Comparison of ENCODE assay signal across 17 mouse cellular contexts in the genomic region with DNA sequence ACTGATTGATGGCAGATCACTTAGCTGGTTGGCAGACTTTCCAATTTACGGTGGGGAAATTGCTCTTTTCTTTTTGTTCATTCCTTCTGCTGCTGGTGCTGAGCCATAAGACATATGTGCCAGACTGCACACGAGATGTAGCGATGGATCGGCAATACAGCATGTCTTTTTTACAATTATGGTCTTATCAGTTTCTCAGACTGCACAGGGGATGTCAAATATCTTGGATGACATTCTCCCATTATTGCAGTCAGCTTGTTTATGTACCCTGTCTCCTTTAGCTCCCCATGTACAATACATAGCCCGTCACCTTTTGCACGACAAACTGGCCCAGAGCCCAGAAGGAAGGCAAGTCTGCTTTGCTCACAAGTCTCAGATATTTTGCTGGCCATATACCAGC.
A peak's percentile ranks its signal among the peaks of the same experiment; 100 is the strongest.
DNase-seq lines count a peak whose midpoint lies in the region; ATAC-seq and TF ChIP-seq lines count a peak whose summit lies in the region.
"Had no signal": no experiment of that assay in that cellular context is flagged by ENCODE, and none has a peak within 500 bp of the region (broad histone marks: within the 10 kb centered on the region; RNA-seq: fewer than 3 reads in every experiment).

No protein-coding gene starts in this region.

- H3K4me3 ChIP-seq in embryonic facial prominence, embryonic 14.5 days (ENCODE audit: low read depth, low read length), result no peak overlapping the region
- no peak overlapping the region for H3K4me3 ChIP-seq in embryonic facial prominence, embryonic 10.5 days
- H3K4me3 ChIP-seq in limb, embryonic 13.5 days, result no peak overlapping the region
- no peak overlapping the region for H3K4me3 ChIP-seq in limb, embryonic 10.5 days
- peak overlapping the region; percentile 4; the same call in 1 of the 2 replicates for H3K4me3 ChIP-seq in forebrain, embryonic 16.5 days (replicated peaks; ENCODE audit: low read length)
- no peak overlapping the region for H3K4me3 ChIP-seq in liver, postnatal 0 days (ENCODE audit: low read depth, low read length)
- H3K4me3 ChIP-seq: heart, embryonic 12.5 days had no signal

- WGBS in embryonic facial prominence, embryonic 14.5 days, result 54% methylated on average over 6 of the region's 6 CpGs
- WGBS in embryonic facial prominence, embryonic 10.5 days, result 81% methylated on average over 6 of the region's 6 CpGs
- 48% methylated on average over 6 of the region's 6 CpGs for WGBS in limb, embryonic 13.5 days
- 50% methylated on average over 6 of the region's 6 CpGs for WGBS in limb, embryonic 10.5 days
- WGBS in forebrain, embryonic 16.5 days, result 15% methylated on average over 6 of the region's 6 CpGs
- WGBS in liver, postnatal 0 days (ENCODE audit: insufficient replicate concordance), result 66% methylated on average over 6 of the region's 6 CpGs

- no peaks in the 10 kb centered on the region for H3K9me3 ChIP-seq in embryonic facial prominence, embryonic 14.5 days (ENCODE audit: control insufficient read depth, low read length)
- no peaks in the 10 kb centered on the region for H3K9me3 ChIP-seq in embryonic facial prominence, embryonic 10.5 days
- H3K9me3 ChIP-seq in limb, embryonic 13.5 days, result no peaks in the 10 kb centered on the region
- no peaks in the 10 kb centered on the region for H3K9me3 ChIP-seq in limb, embryonic 10.5 days (replicated peaks)
- no peaks in the 10 kb centered on the region for H3K9me3 ChIP-seq in forebrain, embryonic 16.5 days (ENCODE audit: control insufficient read depth, low read length)
- H3K9me3 ChIP-seq in liver, postnatal 0 days (ENCODE audit: low read length), result no peaks in the 10 kb centered on the region
- H3K9me3 ChIP-seq: G1E; heart, embryonic 12.5 days had no signal

- H3K27me3 ChIP-seq in embryonic facial prominence, embryonic 14.5 days (replicated peaks; ENCODE audit: control insufficient read depth, insufficient read depth, low read length), result no peaks in the 10 kb centered on the region
- H3K27me3 ChIP-seq in embryonic facial prominence, embryonic 10.5 days (replicated peaks; ENCODE audit: low read depth, poor library complexity, severe bottlenecking), result no peaks in the 10 kb centered on the region
- H3K27me3 ChIP-seq in limb, embryonic 13.5 days, result no peaks in the 10 kb centered on the region
- no peaks in the 10 kb centered on the region for H3K27me3 ChIP-seq in limb, embryonic 10.5 days (ENCODE audit: low read depth, poor library complexity, severe bottlenecking)
- H3K27me3 ChIP-seq in forebrain, embryonic 16.5 days (replicated peaks; ENCODE audit: control insufficient read depth, insufficient read depth, low read length), result no peaks in the 10 kb centered on the region
- no peaks in the 10 kb centered on the region for H3K27me3 ChIP-seq in liver, postnatal 0 days (ENCODE audit: insufficient read depth, low read length)
- H3K27me3 ChIP-seq: heart, embryonic 12.5 days had no signal

- no peak overlapping the region for H3K4me2 ChIP-seq in embryonic facial prominence, embryonic 14.5 days (ENCODE audit: low read depth, low read length)
- peak overlapping the region; percentile 31; the same call in 1 of the 2 replicates for H3K4me2 ChIP-seq in limb, embryonic 13.5 days (replicated peaks)
- H3K4me2 ChIP-seq in forebrain, embryonic 16.5 days (ENCODE audit: low read length), result peak overlapping the region; percentile 30
- no peak overlapping the region for H3K4me2 ChIP-seq in liver, postnatal 0 days (ENCODE audit: low read depth, low read length)
- H3K4me2 ChIP-seq: heart, embryonic 12.5 days had no signal

- H3K36me3 ChIP-seq in embryonic facial prominence, embryonic 14.5 days (ENCODE audit: control insufficient read depth, insufficient read depth, low read length), result no peaks in the 10 kb centered on the region
- H3K36me3 ChIP-seq in embryonic facial prominence, embryonic 10.5 days (replicated peaks), result no peaks in the 10 kb centered on the region
- no peaks in the 10 kb centered on the region for H3K36me3 ChIP-seq in limb, embryonic 13.5 days
- H3K36me3 ChIP-seq in limb, embryonic 10.5 days, result no peaks in the 10 kb centered on the region
- no peaks in the 10 kb centered on the region for H3K36me3 ChIP-seq in forebrain, embryonic 16.5 days (ENCODE audit: control insufficient read depth, insufficient read depth)
- no peaks in the 10 kb centered on the region for H3K36me3 ChIP-seq in liver, postnatal 0 days (replicated peaks; ENCODE audit: insufficient read depth, low read length)
- H3K36me3 ChIP-seq: G1E; heart, embryonic 12.5 days had no signal

- H3K9ac ChIP-seq in embryonic facial prominence, embryonic 14.5 days (ENCODE audit: low read depth, low read length), result no peak overlapping the region
- no peak overlapping the region for H3K9ac ChIP-seq in limb, embryonic 13.5 days
- no peak overlapping the region for H3K9ac ChIP-seq in forebrain, embryonic 16.5 days (replicated peaks; ENCODE audit: low read depth, low read length)
- H3K9ac ChIP-seq in liver, postnatal 0 days (replicated peaks), result no peak overlapping the region
- H3K9ac ChIP-seq: heart, embryonic 12.5 days had no signal

- no peak for TF ChIP-seq CTCF in liver, postnatal 0 days (IDR thresholded peaks at IDR 0.05; ENCODE audit: low read depth)

- DNase-seq in embryonic facial prominence, embryonic 14.5 days (ENCODE audit: low spot score), result peak; percentile 29
- DNase-seq in embryonic facial prominence, embryonic 10.5 days (ENCODE audit: low spot score), result no peak
- DNase-seq in limb, embryonic 10.5 days (ENCODE audit: low spot score), result no peak
- peak; percentile 8 to 36 for DNase-seq in layer of hippocampus, postnatal 14 days (ENCODE audit: low spot score in 2 of 2)
- no peak for DNase-seq in adrenal gland, postnatal 36 days
- DNase-seq in liver, postnatal 0 days, result no peak
- DNase-seq: B cell, adult 2 months; embryo, embryonic 11 days; gastrocnemius, postnatal 10 days; kidney, postnatal 25 days; liver; lung, postnatal 4 days had no signal

- H3K27ac ChIP-seq in embryonic facial prominence, embryonic 14.5 days (replicated peaks; ENCODE audit: low read depth, low read length), result no peak overlapping the region
- no peak overlapping the region for H3K27ac ChIP-seq in embryonic facial prominence, embryonic 10.5 days (replicated peaks)
- H3K27ac ChIP-seq in limb, embryonic 13.5 days, result no peak overlapping the region
- H3K27ac ChIP-seq in limb, embryonic 10.5 days, result no peak overlapping the region
- H3K27ac ChIP-seq in forebrain, embryonic 16.5 days (ENCODE audit: low read length), result peak overlapping the region; percentile 36; the same call in 1 of the 2 replicates
- H3K27ac ChIP-seq in liver, postnatal 0 days (ENCODE audit: low read depth), result no peak overlapping the region

- TF ChIP-seq EP300 in liver, postnatal 0 days (IDR thresholded peaks at IDR 0.05; ENCODE audit: low read depth), result no peak

- H3K4me1 ChIP-seq in embryonic facial prominence, embryonic 14.5 days (ENCODE audit: control insufficient read depth, insufficient read depth, low read length), result no peaks in the 10 kb centered on the region
- H3K4me1 ChIP-seq in embryonic facial prominence, embryonic 10.5 days, result no peaks in the 10 kb centered on the region
- no peaks in the 10 kb centered on the region for H3K4me1 ChIP-seq in limb, embryonic 13.5 days
- H3K4me1 ChIP-seq in limb, embryonic 10.5 days, result no peaks in the 10 kb centered on the region; the same call in 1 of the 2 replicates
- 0 out of 2 replicates have a peak, but pooled peaks cover 2% of the 10 kb centered on the region for H3K4me1 ChIP-seq in forebrain, embryonic 16.5 days (replicated peaks; ENCODE audit: control insufficient read depth, insufficient read depth, low read length)
- H3K4me1 ChIP-seq in liver, postnatal 0 days (ENCODE audit: insufficient read depth), result no peaks in the 10 kb centered on the region
- H3K4me1 ChIP-seq: heart, embryonic 12.5 days had no signal

- ATAC-seq in embryonic facial prominence, embryonic 14.5 days (ENCODE audit: low read depth), result no peak
- no peak for ATAC-seq in limb, embryonic 13.5 days (ENCODE audit: low FRiP score, low read depth)
- peak; percentile 86 for ATAC-seq in forebrain, embryonic 16.5 days
- no peak for ATAC-seq in liver, postnatal 0 days
- ATAC-seq: activated CD4-positive, CD25-positive, alpha-beta regulatory T cell, adult 4 months had no signal

Comparison
In these comparisons a context has a peak if more than half of its experiments do, and no peak if none do; other contexts are left out.
1. DNase-seq: peak in embryonic facial prominence, embryonic 14.5 days (single experiment) and layer of hippocampus, postnatal 14 days (2 of 2); none in embryonic facial prominence, embryonic 10.5 days (single experiment), limb, embryonic 10.5 days (single experiment), adrenal gland, postnatal 36 days (0 of 2) and liver, postnatal 0 days (single experiment).
2. H3K4me2 ChIP-seq: peak in limb, embryonic 13.5 days (single experiment) and forebrain, embryonic 16.5 days (single experiment); none in embryonic facial prominence, embryonic 14.5 days (single experiment) and liver, postnatal 0 days (single experiment).